Mouse (Mus musculus): ENCODE measurements around the gene Sez6l. TPM values are rescaled to one million over a fixed set of nuclear protein-coding genes. Genes with fewer than 3 reads are reported as not detected.

Sez6l gene
- polyA plus RNA-seq, 1 experiment from 2014 or later, result 0.97 TPM

GRCm38 (mm10) chr5:112369326-112369725 is 207.7 kb downstream of the Sez6l start:
- H3K4me3 ChIP-seq, result no peak overlapping the region
- no peak for ATAC-seq (ENCODE audit: insufficient number of reproducible peaks, low FRiP score, low TSS enrichment, low read depth)
- no peak overlapping the region for H3K27ac ChIP-seq
- H3K27me3 ChIP-seq, result no peaks in the 10 kb centered on the region
- peaks cover 81% of the 10 kb centered on the region for H3K36me3 ChIP-seq
- peaks cover 1% of the 10 kb centered on the region; the same call in 1 of the 2 replicates for H3K4me1 ChIP-seq
- no peak overlapping the region for H3K4me2 ChIP-seq
- H3K9ac ChIP-seq, result no peak overlapping the region
- WGBS, result 94% methylated on average over 13 of the region's 13 CpGs
- no peaks in the 10 kb centered on the region for H3K9me3 ChIP-seq

Other genes with a start within 250 kb of the Sez6l start
- gene Srrd, start 234.1 kb downstream of the Sez6l start, polyA plus RNA-seq (2015; fragmentation: Nextera tagmentation; extraction: Ambion mirVana), result 32.6 and 37.8 TPM in 2 replicates
- 32.5 and 34.8 TPM in 2 replicates for gene Hps4, start 234.1 kb downstream of the Sez6l start, polyA plus RNA-seq (2015; fragmentation: Nextera tagmentation; extraction: Ambion mirVana)
- gene Gm6583, start 221.2 kb downstream of the Sez6l start, polyA plus RNA-seq (2015; fragmentation: Nextera tagmentation; extraction: Ambion mirVana), result 0.20 and 0.33 TPM in 2 replicates
- 13.0 and 18.5 TPM in 2 replicates for gene Asphd2, start 182.3 kb downstream of the Sez6l start, polyA plus RNA-seq (2015; fragmentation: Nextera tagmentation; extraction: Ambion mirVana)
- gene Gm6588, start 127.8 kb downstream of the Sez6l start, polyA plus RNA-seq (2015; fragmentation: Nextera tagmentation; extraction: Ambion mirVana), result 0.08 TPM in 1 of 2 replicates, not detected in the other

Measured in limb, embryonic 15.5 days (tissue).